Mouse (Mus musculus): Measurements from ENCODE around the gene Slc5a4a. TPM values are rescaled to one million over a fixed set of nuclear protein-coding genes. Genes with fewer than 3 reads are reported as not detected.

Gene Slc5a4a
- not detected for total RNA-seq (2021)
- long read RNA-seq, experiment 1, result 0 reads
- long read RNA-seq, experiment 2, result 0 reads

DNA sequence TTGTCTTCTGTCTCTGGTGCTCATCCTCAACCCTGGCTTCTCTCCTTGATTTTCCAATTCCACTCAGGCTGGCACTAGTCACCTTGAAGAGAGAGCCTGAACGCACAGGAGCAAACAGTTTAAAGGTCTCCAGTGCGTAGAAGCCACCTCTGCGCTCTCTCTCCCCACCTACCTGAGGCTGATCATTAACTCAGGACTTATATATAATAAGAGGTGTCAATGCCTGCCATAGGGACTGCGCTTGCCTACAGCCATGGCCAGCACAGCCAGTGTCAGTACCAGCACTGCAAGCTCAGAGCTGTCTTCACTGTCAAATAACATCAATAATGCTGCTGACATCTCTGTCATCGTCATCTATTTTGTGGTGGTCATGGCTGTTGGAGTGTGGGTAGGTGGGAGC lies at the start of gene Slc5a4a:
Gene Slc5a4a (plus strand): TSS at position 174 of the 400 bp plus-strand sequence.
- DNase-seq, result no peak
- intact Hi-C loops (cut with DNase I), result no loop called here

- intact Hi-C loops (cut with DNase I), result no loop called here
- DNase-seq, result no peak
Measured at GRCm38 (mm10) chr10:76110861-76111260, 36.4 kb upstream of the Slc5a4a start, which contains the start of gene Slc5a4b. Gene Slc5a4b (minus strand): TSS chr10:76110961.

GRCm38 (mm10) chr10:76117966-76118365 lies 29.3 kb upstream of the Slc5a4a start:
- peak; percentile 36 to 60 for DNase-seq
- intact Hi-C loops (cut with DNase I), result no loop called here

- intact Hi-C loops (cut with DNase I), result no loop called here
- DNase-seq, result peak in 1 of 2 experiments; percentile 9
Measured at GRCm38 (mm10) chr10:76118741-76119140, 28.5 kb upstream of the Slc5a4a start.

GRCm38 (mm10) chr10:76120124-76120711 lies 27.0 kb upstream of the Slc5a4a start:
- intact Hi-C loops (cut with DNase I), result loop anchor here (10.0 kb wide), 1 partner anchor 55 kb away; no protein-coding TSS in a partner anchor
- DNase-seq, result no peak

GRCm38 (mm10) chr10:76121495-76121894 lies 25.8 kb upstream of the Slc5a4a start:
- DNase-seq, result no peak
- intact Hi-C loops (cut with DNase I), result loop anchor here (10.0 kb wide), 1 partner anchor 57 kb away; no protein-coding TSS in a partner anchor

DNA sequence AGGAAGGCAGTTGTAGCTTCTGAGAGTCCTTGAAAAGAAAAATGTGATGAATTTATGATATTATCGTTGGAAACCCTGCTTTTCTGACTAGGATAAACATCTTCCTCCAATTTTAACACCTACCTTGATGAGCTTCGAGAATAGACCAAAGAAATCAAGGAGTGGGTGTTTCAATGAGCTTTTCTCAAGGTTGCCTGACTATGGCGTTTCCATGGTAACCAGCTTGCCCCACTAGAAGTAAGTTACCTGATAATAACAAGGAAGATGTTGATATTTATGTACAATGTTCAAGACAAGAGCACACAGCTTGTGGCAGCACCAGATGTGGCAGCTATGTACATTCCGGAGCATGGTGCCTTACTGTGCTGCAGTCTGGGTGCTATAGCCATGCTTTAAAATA lies 14.7 kb upstream of the Slc5a4a start:
- intact Hi-C loops (cut with DNase I), result no loop called here
- DNase-seq, result no peak

GRCm38 (mm10) chr10:76136318-76136717 lies 10.9 kb upstream of the Slc5a4a start:
- DNase-seq, result no peak
- intact Hi-C loops (cut with DNase I), result no loop called here

DNA sequence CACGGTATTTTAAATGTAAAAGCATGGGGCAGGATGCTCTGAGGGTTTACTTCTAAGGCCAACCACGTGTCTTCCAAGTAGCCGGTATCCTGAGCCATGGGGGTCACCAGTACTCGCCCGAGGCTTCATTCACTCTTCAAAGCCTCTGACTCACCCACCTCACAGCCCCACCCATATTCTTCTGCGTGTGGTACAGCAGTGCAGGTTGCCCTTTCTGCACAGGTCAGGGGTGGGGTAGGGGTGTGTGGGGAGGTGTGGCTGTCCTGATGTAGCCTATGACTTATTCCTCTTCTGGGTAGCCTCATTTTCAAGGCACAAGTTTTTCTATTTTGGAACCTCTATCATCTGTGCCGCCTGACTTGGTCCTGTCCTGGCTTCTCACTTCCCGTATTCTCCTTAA lies 405 bp upstream of the Slc5a4a start:
- DNase-seq, result no peak

GRCm38 (mm10) chr10:76155911-76156310 lies 8.7 kb downstream of the Slc5a4a start:
- intact Hi-C loops (cut with DNase I), result no loop called here
- no peak for DNase-seq

More for the DNA sequence above, 405 bp upstream of the Slc5a4a start:
- intact Hi-C loops (cut with DNase I), result no loop called here

DNA sequence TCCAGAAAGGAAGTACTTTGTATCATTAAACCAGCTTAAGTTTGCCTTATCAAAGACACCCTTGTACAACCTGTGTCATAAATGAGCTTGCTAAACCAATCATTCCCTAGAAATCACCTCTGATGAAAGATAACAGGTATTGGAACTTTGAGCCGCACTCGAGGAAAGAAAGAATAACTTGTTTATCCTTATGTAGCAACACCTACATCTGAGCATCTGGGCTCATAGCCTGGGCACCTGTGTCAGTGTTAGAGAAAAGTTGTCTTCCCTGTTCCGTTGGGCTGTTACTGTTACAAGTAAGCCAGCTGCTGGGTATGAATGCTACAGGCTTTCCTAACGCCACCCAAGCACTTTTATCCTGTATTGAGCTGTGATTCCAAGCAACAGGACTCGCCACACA lies 10.3 kb downstream of the Slc5a4a start:
- intact Hi-C loops (cut with DNase I), result no loop called here
- no peak for DNase-seq

GRCm38 (mm10) chr10:76158009-76158408 lies 10.8 kb downstream of the Slc5a4a start:
- intact Hi-C loops (cut with DNase I), result no loop called here
- no peak for DNase-seq

- no peak for DNase-seq
- intact Hi-C loops (cut with DNase I), result no loop called here
Measured at GRCm38 (mm10) chr10:76174899-76175298, 27.6 kb downstream of the Slc5a4a start.

DNA sequence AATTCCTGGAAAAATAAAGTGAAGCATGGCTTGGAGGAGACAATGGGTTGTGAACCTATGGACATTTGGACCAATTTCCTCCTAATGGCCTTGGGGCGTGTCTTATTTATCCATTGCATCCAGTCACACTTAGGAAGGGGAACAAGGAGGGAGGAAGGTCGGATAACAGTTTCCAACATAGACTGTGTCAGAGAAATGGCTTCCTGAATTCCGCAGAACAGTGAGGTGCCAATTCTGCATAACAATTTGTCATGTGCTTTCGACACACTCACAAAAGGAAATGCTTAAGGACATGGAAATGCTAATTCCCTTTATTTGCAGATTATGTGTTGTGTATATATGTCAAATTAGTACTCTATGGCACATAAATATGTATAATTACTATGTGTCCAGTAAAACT lies 38.0 kb downstream of the Slc5a4a start:
- intact Hi-C loops (cut with DNase I), result no loop called here

DNA sequence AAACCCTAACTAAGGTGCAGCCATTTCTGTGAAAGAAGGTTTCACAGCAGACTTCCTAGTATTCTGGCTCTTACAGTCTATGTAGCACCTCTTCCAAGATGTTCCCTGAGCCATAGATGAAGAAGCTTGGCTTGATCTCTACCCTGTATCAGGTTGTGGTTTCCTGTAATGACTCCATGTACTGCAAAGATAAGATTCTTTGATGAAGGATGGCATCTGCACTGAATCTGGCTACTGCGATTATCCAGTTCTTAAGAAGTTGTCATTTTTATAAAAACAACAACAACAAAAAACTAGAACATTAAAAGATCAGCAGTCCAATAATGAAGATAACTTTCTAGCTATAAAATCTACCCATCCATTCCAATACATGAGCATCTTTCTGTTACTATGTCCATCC lies 40.8 kb downstream of the Slc5a4a start:
- intact Hi-C loops (cut with DNase I), result no loop called here
- DNase-seq, result no peak

More for the DNA sequence above, 38.0 kb downstream of the Slc5a4a start:
- DNase-seq, result no peak

DNA sequence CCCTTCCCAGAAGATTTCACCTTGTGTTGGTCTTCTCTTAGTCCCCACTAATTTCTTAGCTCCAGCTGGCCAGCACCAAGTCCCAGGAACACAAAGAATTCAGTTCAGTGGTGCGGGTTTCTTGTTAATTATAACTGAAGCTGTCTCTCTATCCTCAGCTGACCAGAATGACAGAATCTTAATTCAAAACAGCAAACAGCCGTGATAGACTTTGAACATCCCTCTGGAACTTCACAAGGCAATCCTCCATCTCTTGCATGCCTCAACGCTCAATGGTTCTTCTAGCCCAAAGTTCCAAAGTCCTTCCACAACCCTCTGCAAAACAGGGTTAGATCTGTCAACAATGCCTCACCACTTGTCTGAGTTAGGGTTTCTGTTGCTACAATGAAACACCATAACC lies 54.2 kb downstream of the Slc5a4a start:
- intact Hi-C loops (cut with DNase I), result loop anchor here (10.0 kb wide), 2 partner anchors 227 to 1463 kb away; no protein-coding TSS in a partner anchor
- DNase-seq, result no peak

DNA sequence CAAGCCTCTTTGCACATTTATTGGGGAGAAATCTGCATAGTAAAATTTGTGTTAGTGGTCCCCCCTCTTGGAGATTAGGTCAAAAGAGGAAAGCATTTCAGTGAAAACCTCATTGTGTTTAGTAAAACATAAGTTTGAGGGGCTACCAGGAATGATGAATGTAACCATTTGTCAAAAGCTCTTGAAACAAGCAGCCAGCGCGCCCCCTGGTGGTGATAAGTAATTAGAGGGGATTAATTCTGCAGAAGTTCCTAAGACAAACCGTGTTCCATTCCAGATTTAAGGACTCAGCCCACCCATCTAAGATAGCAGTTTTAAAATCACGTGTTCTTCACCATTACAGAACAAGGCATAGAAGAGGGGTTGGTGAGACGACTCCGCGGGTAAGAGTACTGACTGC lies 54.7 kb downstream of the Slc5a4a start:
- intact Hi-C loops (cut with DNase I), result loop anchor here (10.0 kb wide), 2 partner anchors 227 to 1463 kb away; no protein-coding TSS in a partner anchor
- DNase-seq, result peak; percentile 65 to 79

DNA sequence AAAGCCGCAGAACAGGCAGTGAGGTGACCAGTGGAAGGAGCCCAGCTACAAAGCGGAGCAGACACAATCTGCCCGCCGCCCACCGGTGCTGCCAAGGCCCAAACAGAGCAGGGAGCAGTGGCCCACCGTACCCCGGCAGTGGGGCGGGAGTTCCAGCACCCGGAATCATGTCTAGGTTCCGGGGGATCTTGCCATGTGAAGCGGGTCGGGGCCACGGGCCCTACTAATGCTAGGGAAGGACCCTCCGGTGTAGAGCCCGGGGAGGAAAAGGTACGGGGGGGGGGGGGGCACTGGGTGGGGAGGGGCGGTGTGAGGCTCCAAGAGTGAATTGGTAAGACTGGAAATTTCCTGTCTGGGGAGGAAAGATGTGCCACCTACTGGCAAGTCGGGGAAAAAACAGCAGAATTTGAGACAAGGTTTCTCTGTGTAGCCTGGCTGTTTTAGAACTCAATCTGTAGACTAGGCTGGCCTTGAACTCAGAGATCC lies 56.6 kb downstream of the Slc5a4a start:
- peak in 1 of 2 experiments; percentile 36 for DNase-seq
- intact Hi-C loops (cut with DNase I), result loop anchor here (10.0 kb wide), 2 partner anchors 229 to 1461 kb away; no protein-coding TSS in a partner anchor

DNA sequence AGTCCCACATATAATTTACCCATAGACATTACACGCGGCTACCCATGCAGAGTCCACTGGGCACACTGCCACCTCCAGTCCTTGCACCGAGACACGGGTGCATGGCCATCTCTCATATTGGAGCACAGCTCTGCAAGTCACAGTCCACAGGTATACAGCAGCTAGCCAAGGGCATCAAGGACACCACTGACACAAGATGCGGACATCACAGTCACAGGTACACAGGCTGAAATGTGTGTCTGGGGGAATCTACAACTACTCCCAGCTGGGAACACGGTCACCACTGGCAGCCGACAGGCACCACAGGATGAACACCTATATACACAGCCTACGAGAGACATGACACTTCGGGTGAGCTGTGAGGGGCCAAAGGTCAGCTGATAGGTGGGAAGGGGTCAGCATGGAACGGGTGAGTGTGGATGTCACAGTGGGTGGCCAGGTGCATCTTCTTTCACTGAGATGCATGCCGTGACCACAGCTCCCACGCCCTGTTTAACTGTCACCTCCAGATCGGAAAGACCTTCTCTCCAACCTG lies 60.1 kb downstream of the Slc5a4a start:
- DNase-seq, result no peak
- intact Hi-C loops (cut with DNase I), result loop anchor here (10.0 kb wide), 2 partner anchors 233 to 1457 kb away; no protein-coding TSS in a partner anchor

DNA sequence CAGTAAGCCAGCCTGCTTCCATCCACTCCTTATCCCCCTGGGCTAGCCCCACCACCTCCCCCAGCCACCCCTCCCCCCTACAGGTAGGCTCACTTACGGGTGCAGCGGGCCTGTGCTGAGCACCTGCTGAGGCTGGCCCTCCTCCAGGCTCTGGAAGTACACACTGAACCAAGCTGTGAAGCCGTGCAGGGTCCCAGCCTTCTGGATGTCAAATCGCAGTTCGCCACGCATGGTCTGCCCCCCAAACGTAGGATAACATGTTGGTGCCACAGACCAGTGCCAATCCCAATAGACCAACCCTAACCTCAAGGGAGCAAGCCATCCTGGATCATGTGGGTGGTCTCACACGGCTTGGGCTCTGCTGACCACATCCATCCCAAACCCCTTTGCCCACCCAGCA lies 62.0 kb downstream of the Slc5a4a start:
- no peak for DNase-seq
- intact Hi-C loops (cut with DNase I), result loop anchor here (10.0 kb wide), 2 partner anchors 234 to 1456 kb away; no protein-coding TSS in a partner anchor

GRCm38 (mm10) chr10:76210806-76211205 lies 63.6 kb downstream of the Slc5a4a start:
- intact Hi-C loops (cut with DNase I), result no loop called here
- DNase-seq, result no peak

DNA sequence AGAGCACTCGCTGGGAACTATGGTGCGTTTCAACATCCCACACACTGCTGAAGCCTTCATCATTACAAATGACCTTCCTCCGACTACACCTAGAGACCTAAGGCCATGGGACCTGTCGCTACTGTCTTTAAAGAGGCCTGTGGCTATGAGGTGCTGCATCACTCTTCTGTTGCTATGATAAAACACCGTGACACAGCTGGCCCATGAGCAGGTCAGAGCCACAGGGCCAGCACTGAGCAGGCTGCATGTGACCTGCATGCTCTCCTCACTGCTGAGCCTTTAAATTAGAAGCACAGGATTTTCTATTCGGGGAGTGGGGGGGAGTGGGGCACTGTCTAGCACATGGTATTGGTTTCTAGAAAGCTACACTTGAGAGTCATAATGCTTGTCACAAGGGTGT lies 64.9 kb downstream of the Slc5a4a start:
- intact Hi-C loops (cut with DNase I), result no loop called here
- DNase-seq, result no peak

Data from heart, postnatal 14 days (tissue).